Mouse (Mus musculus) common myeloid progenitor, adult 5-6 weeks (primary cell): ENCODE measurements around the gene Slc9a3. TPM values are rescaled to one million over a fixed set of nuclear protein-coding genes. Genes with fewer than 3 reads are reported as not detected.
A peak's percentile ranks its signal among the peaks of the same experiment; 100 is the strongest.

Experiments
- ATAC-seq: replicated peaks from 2 replicates; pipeline ENCODE4 v1.8.0; 2016; ENCODE audit warnings: low read depth, mild to moderate bottlenecking, moderate TSS enrichment, inconsistent platforms; ENCODE audit not compliant: poor library complexity, severe bottlenecking
- total RNA-seq: library from RNA; stranded (forward); fragments of 200-1000, 187-1606 nt; gene quantifications from 2 replicates; pipeline ENCODE4 v1.2.3, GENCODE M21; 2017

Slc9a3 gene
- total RNA-seq: not detected in 2 replicates

GRCm38 (mm10) chr13:74121141-74121602, at the start of gene Slc9a3:
Gene Slc9a3 (plus strand): TSS chr13:74121457.
- no peak for ATAC-seq

- no peak for ATAC-seq
These were observed 49.5 kb upstream of the Slc9a3 start for GRCm38 (mm10) chr13:74071714-74072113.

DNA sequence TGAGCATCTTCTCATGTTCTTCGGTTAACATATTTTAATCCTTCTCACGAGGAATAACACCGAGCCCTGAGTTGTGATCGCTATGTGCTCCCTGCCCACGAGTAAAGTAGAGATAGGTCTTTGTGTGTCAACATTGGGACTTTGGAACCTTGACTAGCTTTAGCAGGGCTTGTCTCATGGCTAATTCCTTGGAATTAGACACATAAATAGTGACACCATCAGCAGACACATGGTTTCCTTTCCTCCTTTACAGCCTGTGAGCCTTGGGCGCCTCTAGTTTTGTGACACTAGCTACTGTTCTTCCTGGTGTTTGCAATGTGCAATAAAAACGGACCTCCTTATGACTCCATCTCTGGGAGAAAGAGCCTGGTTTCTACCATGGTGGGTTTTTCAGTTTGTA, 47.9 kb upstream of the Slc9a3 start:
- ATAC-seq: no peak

DNA sequence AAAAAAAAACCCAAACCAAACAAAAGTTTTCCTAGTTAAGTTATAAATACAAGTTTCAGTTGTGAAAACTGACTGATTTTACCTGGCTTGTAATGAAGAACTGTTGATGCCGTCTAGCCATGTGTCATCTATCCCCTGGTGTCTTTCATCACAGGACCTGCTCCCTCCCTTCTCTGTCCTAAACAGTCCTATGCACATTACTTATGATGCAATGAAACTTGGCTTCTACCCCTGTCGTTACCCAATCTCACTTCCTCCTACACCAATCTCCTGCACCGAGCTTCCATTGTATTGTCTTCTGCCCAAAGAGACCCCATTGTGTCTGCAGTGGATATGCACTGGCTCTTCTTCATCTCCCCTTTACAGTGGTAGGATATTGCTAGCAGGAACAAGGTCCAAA, 31.0 kb upstream of the Slc9a3 start:
- ATAC-seq: peak; percentile 89

GRCm38 (mm10) chr13:74095936-74096335, 25.3 kb upstream of the Slc9a3 start:
- ATAC-seq: no peak

GRCm38 (mm10) chr13:74096715-74097363, 24.4 kb upstream of the Slc9a3 start:
- peak; percentile 95 for ATAC-seq

DNA sequence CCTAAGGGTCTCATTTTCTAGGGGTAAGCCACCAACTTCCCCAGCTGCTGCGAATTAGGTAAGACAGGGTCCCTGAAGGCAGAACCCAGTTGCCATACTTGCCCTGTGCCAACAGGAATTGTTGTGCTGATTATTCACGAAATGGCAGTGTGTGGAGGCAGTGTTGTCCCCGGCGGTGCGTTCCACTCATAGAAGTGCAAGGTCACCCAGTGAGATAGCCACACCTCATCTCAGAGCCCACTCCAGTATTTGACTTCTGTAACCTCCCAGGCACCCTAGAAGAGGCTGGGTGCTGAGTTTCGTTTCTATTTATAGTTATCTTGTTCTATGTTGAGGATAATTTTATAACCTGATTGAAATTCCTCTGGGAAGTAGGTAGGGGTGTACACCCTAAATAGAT, 22.3 kb upstream of the Slc9a3 start:
- no peak for ATAC-seq

DNA sequence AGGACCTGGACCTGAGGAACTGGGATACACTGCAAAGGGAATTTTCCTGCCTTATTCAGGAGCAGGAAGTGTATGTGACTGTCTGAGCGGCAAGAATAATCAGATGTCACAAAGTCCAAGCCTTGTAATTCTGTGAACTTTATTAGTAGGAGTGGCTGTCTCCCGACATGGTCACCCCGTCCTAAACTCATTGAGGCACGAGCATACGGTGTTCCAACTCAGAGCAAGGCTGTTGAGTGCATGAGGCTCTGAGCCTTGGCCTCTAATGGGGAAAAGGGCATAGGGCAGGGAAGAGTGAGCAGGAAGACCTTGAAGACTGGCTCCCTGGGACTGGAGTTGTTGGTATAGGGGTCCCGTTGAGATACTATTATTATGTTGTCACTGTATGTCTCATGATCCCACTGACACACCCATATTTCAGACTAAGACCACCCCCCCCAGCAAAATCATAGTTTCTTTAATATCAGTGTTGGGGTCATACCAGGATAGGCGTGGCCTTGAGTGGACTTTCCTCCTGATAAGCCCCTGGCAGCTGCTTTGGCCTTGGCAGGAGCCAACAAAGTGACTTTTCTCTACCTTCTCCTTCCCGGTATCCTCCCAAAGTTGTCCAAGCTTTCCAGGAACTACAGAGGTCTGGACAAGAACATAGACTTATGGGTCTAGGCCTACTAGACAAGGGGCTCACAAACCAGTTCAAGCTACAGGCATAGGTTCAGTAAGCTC, 19.0 kb upstream of the Slc9a3 start:
- ATAC-seq: no peak

- no peak for ATAC-seq
These were observed 18.2 kb upstream of the Slc9a3 start for GRCm38 (mm10) chr13:74102831-74103582.

DNA sequence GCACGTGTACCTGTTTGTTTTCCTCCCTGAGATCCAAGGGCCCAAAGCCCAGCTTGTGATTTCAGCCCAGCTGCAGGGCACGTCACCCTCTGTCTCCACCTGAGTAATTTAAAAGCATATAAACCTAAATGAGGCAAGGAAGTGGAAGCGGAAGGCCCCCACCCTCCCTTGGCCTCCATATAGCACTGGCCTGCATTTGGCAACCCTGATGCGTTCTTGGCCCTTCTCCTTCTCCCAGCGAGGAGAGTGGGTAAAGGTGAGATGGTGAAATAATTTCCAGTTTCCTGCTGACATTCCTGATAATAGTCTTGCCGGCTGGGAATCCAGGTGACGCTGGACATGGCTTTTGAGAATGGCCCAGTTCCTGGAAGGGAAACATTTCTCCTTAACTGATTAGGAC, 16.8 kb upstream of the Slc9a3 start:
- no peak for ATAC-seq

GRCm38 (mm10) chr13:74107410-74107809, 13.8 kb upstream of the Slc9a3 start:
- no peak for ATAC-seq

DNA sequence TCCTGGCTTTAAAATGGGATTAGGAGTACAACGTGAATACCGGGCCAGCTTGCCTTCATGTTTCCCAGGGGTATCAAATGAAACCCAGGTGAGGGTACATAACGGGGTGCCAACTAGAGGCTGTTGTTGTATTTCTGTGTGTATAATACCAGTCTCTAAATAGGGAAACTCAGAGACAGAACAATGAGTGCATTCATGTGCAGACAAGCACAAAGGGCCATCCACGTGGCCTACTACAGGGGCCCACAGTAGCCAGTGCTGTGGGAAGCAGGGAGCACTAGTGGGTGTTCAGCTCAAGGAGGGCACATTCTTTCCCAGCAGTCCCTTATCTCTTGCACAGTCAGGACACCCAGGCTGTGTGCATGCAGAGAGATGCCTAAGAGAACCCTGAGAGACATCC, 8.7 kb upstream of the Slc9a3 start:
- ATAC-seq: no peak

- ATAC-seq: no peak
These were observed 7.5 kb upstream of the Slc9a3 start for GRCm38 (mm10) chr13:74113626-74114191.

DNA sequence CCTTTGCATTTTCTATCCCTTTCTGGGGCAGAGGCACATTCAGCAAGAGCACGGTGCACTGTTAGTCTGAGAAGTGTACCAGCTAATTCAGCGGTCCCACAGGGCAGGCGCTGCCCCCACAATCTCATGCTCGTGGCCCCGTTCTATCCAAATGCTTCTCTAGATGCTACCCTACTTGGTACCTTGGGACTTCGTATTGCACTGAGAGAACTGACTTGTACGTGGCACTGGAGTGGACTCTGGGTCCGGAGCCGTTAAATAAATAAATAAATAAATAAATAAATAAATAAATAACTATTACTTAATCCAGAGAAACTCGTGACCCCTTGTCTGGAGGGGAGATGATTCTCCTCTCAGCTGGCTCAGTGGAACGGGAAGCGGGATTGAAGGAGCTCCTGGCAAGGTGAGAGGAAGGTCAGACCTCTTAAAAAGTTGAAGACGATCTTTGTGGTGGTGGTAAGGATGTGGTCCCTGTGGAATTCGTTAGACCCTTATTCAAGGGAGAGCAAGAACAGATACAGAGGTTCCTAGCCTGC, 606 bp downstream of the Slc9a3 start:
- ATAC-seq: no peak

DNA sequence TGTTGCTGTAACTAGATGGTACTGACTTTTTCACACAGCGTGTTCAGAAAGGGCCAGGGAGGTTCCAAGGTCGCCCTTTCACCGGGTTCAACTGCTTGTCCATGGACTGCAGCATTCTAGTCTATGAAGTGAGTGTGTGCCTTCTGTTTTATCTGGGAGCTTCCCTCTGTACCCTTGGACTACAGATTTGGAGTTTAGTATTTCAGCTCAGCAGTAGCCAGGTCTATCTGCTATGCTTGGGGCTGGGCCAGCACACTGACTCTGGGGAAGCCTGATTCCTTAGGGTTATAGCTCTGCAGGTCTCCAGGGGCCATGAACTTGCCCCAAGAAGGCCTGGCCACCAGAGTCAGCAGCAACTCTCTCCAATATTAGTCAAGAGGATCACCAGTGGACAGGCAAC, 1.4 kb downstream of the Slc9a3 start:
- ATAC-seq: no peak

GRCm38 (mm10) chr13:74127571-74127970, 6.3 kb downstream of the Slc9a3 start:
- ATAC-seq: no peak

DNA sequence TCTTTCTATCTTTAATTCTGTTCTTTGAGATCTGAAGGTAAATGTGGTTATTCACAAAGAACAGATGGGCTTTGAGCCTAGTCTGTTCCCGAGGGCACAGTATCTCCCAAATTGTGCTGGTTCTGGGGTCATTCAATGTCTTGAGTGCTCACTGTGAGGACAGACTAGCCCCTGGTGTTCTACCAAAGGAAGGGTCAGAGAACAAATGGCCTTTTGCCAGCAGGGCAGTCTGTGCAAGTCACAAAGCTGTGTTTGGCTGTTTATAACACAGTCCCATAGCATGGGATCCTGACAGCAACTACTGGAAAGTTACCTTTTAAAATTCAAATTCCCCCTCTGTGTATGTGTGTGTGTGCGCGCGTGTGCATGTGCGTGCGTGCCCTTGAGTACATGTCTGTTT, 8.7 kb downstream of the Slc9a3 start:
- ATAC-seq: no peak

GRCm38 (mm10) chr13:74138906-74139647, 17.8 kb downstream of the Slc9a3 start:
- ATAC-seq: no peak

DNA sequence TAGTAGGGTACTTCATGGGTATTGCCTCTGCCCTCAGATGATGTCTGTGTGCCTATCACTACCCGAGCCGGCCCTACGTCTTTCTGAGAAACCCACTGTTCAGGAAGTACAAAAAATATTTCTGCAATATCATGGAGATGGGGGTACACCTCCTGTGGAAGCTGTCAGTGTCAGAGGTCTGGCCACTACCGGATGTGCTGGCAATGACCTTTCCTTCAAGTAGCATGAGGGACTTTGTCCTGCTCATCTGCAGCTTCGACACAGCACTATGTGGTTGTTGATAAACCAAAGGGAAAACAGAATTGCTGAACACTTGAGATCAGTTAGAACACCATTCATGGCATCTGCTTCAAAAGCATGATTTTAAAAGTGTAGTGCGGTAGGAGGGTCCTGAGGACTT, 19.5 kb downstream of the Slc9a3 start:
- no peak for ATAC-seq

GRCm38 (mm10) chr13:74143282-74143681, 22.0 kb downstream of the Slc9a3 start:
- ATAC-seq: no peak
